Mouse (Mus musculus): Measurements from ENCODE around the gene Zbtb22. TPM values are rescaled to one million over a fixed set of nuclear protein-coding genes. Genes with fewer than 3 reads are reported as not detected.

Zbtb22 gene
- polyA plus RNA-seq, 1 experiment from 2014 or later = 20.9 TPM

DNA sequence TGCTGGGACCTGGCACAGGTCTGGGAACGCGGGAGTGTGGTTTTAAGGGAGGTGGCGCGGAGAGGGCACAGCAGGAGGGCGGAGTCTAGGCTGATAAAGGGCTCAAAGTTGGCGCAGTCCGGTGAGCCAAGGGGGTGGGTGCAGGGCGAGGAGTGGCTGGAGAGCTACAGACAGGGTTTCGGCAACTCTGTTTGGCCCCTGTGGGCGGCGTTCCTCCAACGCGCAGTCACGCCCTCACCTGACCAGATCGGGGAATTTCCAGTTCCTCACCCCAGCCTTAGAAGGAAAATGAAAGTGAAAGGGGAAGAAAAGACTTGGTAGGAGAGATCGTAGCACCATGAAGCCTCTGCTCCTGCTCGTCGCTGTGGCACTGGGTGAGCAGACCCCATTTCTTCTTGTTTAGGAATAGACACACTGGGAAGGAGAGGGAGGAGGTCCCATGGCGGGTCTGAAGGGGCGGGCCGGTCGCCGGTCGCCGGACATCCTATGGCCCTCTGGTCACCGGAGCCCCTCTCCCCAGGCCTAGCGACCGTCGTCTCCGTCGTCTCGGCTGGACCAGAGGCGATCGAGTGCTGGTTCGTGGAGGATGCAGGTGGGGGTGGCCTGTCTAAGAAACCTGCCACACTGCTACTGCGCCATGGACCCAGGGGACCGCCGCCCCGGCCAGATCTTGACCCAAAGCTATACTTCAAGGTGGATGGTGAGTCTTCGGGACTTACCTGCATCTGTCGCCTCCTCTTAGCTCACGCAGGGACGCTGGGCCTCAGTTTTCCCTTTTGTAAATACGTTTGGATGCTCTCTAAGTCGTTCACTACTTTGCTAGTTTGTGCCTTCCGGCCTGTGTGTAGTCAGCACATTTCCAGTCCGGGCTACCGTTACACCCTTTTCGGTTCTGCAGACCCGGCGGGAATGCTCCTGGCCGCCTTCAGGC lies 3.9 kb downstream of the Zbtb22 start:
- H3K9ac ChIP-seq (replicated peaks; ENCODE audit: low read length) = peak overlapping the region; percentile 70
- H3K27me3 ChIP-seq (ENCODE audit: insufficient read depth, low read length) = no peaks in the 10 kb centered on the region
- no peaks in the 10 kb centered on the region for H3K9me3 ChIP-seq (ENCODE audit: low read length)
- WGBS = under 1% methylated on average over 52 of the region's 52 CpGs
- peaks cover 12% of the 10 kb centered on the region; the same call in 1 of the 2 replicates for H3K36me3 ChIP-seq (ENCODE audit: insufficient read depth, low read length)
- peak overlapping the region; percentile 76 for H3K4me2 ChIP-seq (replicated peaks; ENCODE audit: low read depth, low read length)
- ATAC-seq (ENCODE audit: low FRiP score, low TSS enrichment) = no peak
- peak overlapping the region; percentile 79 for H3K27ac ChIP-seq (ENCODE audit: low read length)
- H3K4me1 ChIP-seq (ENCODE audit: insufficient read depth, low read length) = peaks cover 31% of the 10 kb centered on the region
- peak overlapping the region; percentile 76 for H3K4me3 ChIP-seq (ENCODE audit: low read length)

- Histone ChIP-seq H3K9ac (replicated peaks; ENCODE audit: low read length) (peak overlapping the region; percentile 70), H3K27me3 (ENCODE audit: insufficient read depth, low read length) (no peaks in the 10 kb centered on the region), H3K36me3 (ENCODE audit: insufficient read depth, low read length) (peaks cover 9% of the 10 kb centered on the region; the same call in 1 of the 2 replicates), H3K9me3 (ENCODE audit: low read length) (no peaks in the 10 kb centered on the region), H3K27ac (ENCODE audit: low read length) (peak overlapping the region; percentile 79), H3K4me1 (ENCODE audit: insufficient read depth, low read length) (peaks cover 22% of the 10 kb centered on the region), H3K4me2 (replicated peaks; ENCODE audit: low read depth, low read length) (peak overlapping the region; percentile 76), H3K4me3 (ENCODE audit: low read length) (peak overlapping the region; percentile 76)
- ATAC-seq (ENCODE audit: low FRiP score, low TSS enrichment) = peak; percentile 64
- WGBS = under 1% methylated on average over 36 of the region's 36 CpGs
These were observed 4.8 kb downstream of the Zbtb22 start for GRCm38 (mm10) chr17:33920282-33921097.

GRCm38 (mm10) chr17:33921361-33921760 lies 5.7 kb downstream of the Zbtb22 start:
- H3K4me3 ChIP-seq (ENCODE audit: low read length) = no peak overlapping the region
- H3K4me2 ChIP-seq (replicated peaks; ENCODE audit: low read depth, low read length) = no peak overlapping the region
- peaks cover 21% of the 10 kb centered on the region for H3K4me1 ChIP-seq (ENCODE audit: insufficient read depth, low read length)
- peaks cover 15% of the 10 kb centered on the region; the same call in 1 of the 2 replicates for H3K36me3 ChIP-seq (ENCODE audit: insufficient read depth, low read length)
- H3K9me3 ChIP-seq (ENCODE audit: low read length) = no peaks in the 10 kb centered on the region
- 85% methylated on average over 7 of the region's 7 CpGs for WGBS
- ATAC-seq (ENCODE audit: low FRiP score, low TSS enrichment) = no peak
- no peak overlapping the region for H3K9ac ChIP-seq (replicated peaks; ENCODE audit: low read length)
- no peaks in the 10 kb centered on the region for H3K27me3 ChIP-seq (ENCODE audit: insufficient read depth, low read length)
- no peak overlapping the region for H3K27ac ChIP-seq (ENCODE audit: low read length)

DNA sequence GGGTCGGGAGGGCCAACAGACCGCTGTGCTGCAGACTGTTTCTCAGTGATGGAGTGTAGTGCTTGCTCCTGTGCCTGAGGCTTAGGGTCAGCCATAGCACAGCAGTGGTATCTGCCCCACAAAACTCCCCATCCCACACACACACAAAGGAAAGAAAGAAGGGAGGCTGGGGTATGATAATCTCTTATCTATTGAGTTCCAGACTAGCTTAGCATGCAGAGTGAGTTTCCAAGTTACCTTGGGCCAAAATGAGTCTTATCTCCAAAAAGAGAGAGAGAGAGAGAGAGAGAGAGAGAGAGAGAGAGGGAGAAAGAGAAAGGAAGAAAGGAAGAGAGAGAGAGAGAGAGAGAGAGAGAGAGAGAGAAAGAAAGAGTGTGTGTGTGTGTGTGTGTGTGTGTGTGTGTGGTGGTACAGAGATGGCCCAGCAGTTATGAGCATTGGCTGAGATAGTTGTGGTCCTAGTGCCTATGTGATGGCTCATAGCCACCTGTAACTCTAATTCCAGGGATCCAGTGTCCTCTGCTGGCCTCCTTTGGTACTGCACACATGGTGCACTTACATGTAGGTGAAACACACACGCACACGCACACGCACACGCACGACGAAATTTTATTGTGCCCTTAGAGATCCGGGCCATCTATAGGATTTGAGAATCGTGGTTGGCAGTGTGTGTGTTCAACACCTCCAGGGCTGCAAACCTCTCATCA lies 9.0 kb downstream of the Zbtb22 start:
- ATAC-seq (ENCODE audit: low FRiP score, low TSS enrichment) = no peak
- Histone ChIP-seq H3K9me3 (ENCODE audit: low read length) (no peaks in the 10 kb centered on the region), H3K27ac (ENCODE audit: low read length) (no peak overlapping the region), H3K4me3 (ENCODE audit: low read length) (no peak overlapping the region), H3K4me2 (replicated peaks; ENCODE audit: low read depth, low read length) (no peak overlapping the region), H3K27me3 (ENCODE audit: insufficient read depth, low read length) (no peaks in the 10 kb centered on the region), H3K9ac (replicated peaks; ENCODE audit: low read length) (no peak overlapping the region), H3K36me3 (ENCODE audit: insufficient read depth, low read length) (peaks cover 7% of the 10 kb centered on the region; the same call in 1 of the 2 replicates), H3K4me1 (ENCODE audit: insufficient read depth, low read length) (peaks cover 12% of the 10 kb centered on the region)
- 90% methylated on average over 10 of the region's 10 CpGs for WGBS

DNA sequence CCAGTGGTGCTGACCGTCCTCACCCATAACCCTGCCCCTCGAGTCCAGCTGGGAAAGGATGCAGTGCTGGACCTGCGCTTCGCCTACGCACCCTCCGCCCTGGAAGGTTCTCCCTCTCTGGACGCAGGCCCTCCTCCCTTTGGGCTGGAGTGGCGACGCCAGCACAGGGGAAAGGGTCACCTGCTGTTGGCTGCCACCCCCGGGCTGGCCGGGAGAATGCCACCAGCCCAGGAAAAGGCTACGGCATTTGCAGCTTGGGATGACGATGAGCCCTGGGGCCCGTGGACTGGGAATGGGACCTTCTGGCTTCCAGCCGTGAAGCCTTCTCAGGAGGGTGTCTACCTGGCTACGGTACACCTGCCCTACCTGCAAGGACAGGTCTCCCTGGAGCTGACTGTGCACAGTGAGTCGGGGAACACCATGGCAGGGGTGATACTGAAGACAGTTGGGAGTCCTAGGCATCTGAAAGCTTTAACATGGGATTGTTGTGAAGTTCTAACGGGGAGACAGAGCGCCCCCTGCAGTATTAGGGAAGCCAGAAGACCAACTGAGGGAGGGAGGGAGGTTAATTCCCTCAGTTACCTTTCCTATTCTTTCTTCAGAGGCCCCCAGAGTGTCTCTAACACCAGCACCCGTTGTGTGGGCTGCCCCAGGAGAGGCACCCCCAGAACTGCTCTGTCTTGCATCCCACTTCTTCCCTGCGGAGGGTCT lies 9.9 kb downstream of the Zbtb22 start:
- no peak overlapping the region for H3K4me3 ChIP-seq (ENCODE audit: low read length)
- no peak overlapping the region for H3K27ac ChIP-seq (ENCODE audit: low read length)
- H3K4me1 ChIP-seq (ENCODE audit: insufficient read depth, low read length) = peaks cover 14% of the 10 kb centered on the region
- ATAC-seq (ENCODE audit: low FRiP score, low TSS enrichment) = no peak
- H3K4me2 ChIP-seq (replicated peaks; ENCODE audit: low read depth, low read length) = no peak overlapping the region
- H3K9ac ChIP-seq (replicated peaks; ENCODE audit: low read length) = no peak overlapping the region
- H3K9me3 ChIP-seq (ENCODE audit: low read length) = no peaks in the 10 kb centered on the region
- 82% methylated on average over 20 of the region's 21 CpGs for WGBS
- H3K36me3 ChIP-seq (ENCODE audit: insufficient read depth, low read length) = peaks cover 7% of the 10 kb centered on the region; the same call in 1 of the 2 replicates
- H3K27me3 ChIP-seq (ENCODE audit: insufficient read depth, low read length) = no peaks in the 10 kb centered on the region

DNA sequence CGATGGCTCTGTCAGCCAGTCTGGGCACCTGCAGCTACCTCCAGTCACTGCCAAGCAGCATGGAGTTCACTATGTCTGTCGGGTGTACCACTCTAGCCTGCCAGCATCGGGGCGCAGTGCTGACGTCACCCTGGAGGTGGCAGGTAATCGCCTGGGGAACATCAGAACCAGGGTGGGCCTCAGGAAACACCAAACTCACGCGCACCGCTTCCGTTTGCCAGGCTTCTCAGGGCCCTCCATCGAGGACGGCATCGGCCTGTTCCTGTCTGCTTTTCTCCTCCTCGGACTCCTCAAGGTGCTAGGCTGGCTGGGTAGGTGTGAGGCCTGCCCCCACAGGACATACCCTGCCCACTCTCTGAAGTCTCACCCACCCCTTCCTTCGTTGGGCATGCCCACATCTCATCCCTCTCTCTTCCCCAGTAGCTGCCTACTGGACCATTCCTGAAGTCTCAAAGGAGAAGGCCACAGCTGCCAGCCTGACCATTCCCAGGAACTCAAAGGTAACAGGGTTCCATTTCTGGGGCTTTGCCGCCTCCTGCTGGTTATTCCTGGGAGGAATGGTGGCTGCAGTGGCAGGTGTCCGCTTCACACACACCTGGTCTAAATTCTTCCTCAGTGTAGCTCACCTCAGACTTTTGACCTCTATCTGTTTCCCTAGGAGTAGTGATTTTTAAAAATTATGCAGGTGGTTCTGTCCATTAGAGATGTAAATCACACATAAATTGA lies 10.7 kb downstream of the Zbtb22 start:
- peaks cover 18% of the 10 kb centered on the region for H3K4me1 ChIP-seq (ENCODE audit: insufficient read depth, low read length)
- no peaks in the 10 kb centered on the region for H3K9me3 ChIP-seq (ENCODE audit: low read length)
- no peaks in the 10 kb centered on the region for H3K27me3 ChIP-seq (ENCODE audit: insufficient read depth, low read length)
- no peak overlapping the region for H3K9ac ChIP-seq (replicated peaks; ENCODE audit: low read length)
- WGBS = 69% methylated on average over 17 of the region's 17 CpGs
- H3K4me2 ChIP-seq (replicated peaks; ENCODE audit: low read depth, low read length) = no peak overlapping the region
- peaks cover 7% of the 10 kb centered on the region; the same call in 1 of the 2 replicates for H3K36me3 ChIP-seq (ENCODE audit: insufficient read depth, low read length)
- ATAC-seq (ENCODE audit: low FRiP score, low TSS enrichment) = no peak
- no peak overlapping the region for H3K27ac ChIP-seq (ENCODE audit: low read length)
- no peak overlapping the region for H3K4me3 ChIP-seq (ENCODE audit: low read length)

DNA sequence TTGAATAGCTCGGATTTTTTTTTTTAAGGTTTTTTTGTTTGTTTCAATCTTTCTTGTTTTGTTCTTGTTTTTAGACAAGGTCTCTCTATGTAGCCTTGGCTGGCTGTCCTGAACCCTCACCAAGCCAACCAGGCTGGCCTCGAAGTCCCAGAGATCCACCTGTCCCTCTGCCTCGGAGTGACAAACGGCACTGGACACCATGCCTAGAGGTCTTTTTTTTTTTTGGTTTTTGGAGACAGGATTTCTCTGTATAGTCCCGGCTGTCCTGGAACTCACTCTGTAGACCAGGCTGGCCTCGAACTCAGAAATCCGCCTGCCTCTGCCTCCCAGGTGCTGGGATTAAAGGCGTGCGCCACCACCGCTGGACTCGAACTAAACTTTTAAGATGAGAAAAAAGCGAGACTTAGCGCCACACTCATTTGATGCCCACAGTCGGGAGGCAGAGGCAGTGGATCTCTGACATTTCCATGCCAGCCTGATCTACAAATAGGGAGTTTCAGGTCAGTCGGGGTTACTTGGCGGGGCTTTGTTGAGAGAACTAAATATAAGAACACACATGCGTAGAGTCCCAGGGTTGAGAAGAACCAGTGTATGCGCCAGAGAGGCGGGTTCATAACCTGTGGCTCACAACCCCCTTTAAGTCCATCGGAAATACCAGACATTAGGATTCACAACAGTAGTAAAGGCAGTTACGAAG lies 12.7 kb downstream of the Zbtb22 start:
- no peak for ATAC-seq (ENCODE audit: low FRiP score, low TSS enrichment)
- peak overlapping the region; percentile 98 for H3K4me2 ChIP-seq (replicated peaks; ENCODE audit: low read depth, low read length)
- H3K4me1 ChIP-seq (ENCODE audit: insufficient read depth, low read length) = peaks cover 18% of the 10 kb centered on the region
- H3K9me3 ChIP-seq (ENCODE audit: low read length) = no peaks in the 10 kb centered on the region
- peaks cover 10% of the 10 kb centered on the region; the same call in 1 of the 2 replicates for H3K36me3 ChIP-seq (ENCODE audit: insufficient read depth, low read length)
- peak overlapping the region; percentile 88 for H3K4me3 ChIP-seq (ENCODE audit: low read length)
- H3K27ac ChIP-seq (ENCODE audit: low read length) = no peak overlapping the region
- no peaks in the 10 kb centered on the region for H3K27me3 ChIP-seq (ENCODE audit: insufficient read depth, low read length)
- 60% methylated on average over 21 of the region's 21 CpGs for WGBS
- peak overlapping the region; percentile 88 for H3K9ac ChIP-seq (replicated peaks; ENCODE audit: low read length)
